Mouse (Mus musculus) granulocyte monocyte progenitor cell, adult 5-6 weeks (primary cell): ENCODE data around the gene Tada2a. TPM values are rescaled to one million over a fixed set of nuclear protein-coding genes. Genes with fewer than 3 reads are reported as not detected.

Experiments used
- ATAC-seq: replicated peaks from 2 replicates; pipeline ENCODE4 v1.8.0; 2016; ENCODE audit warnings: mild to moderate bottlenecking, moderate TSS enrichment, inconsistent platforms; ENCODE audit not compliant: poor library complexity, severe bottlenecking
- total RNA-seq, 2 experiments: library from RNA; stranded (forward) in 1 of 2; stranded (reverse) in 1 of 2; fragments of 200-712, 200-1000 nt in 1 of 2; fragments of >200 nt in 1 of 2; fragmentation: Nextera tagmentation in 1 of 2; gene quantifications; 2 replicates each; pipeline ENCODE4 v1.2.3; 2014 to 2017

The Tada2a gene
- total RNA-seq, 2 experiments from 2014 or later = 22.2 to 27.1 TPM

DNA sequence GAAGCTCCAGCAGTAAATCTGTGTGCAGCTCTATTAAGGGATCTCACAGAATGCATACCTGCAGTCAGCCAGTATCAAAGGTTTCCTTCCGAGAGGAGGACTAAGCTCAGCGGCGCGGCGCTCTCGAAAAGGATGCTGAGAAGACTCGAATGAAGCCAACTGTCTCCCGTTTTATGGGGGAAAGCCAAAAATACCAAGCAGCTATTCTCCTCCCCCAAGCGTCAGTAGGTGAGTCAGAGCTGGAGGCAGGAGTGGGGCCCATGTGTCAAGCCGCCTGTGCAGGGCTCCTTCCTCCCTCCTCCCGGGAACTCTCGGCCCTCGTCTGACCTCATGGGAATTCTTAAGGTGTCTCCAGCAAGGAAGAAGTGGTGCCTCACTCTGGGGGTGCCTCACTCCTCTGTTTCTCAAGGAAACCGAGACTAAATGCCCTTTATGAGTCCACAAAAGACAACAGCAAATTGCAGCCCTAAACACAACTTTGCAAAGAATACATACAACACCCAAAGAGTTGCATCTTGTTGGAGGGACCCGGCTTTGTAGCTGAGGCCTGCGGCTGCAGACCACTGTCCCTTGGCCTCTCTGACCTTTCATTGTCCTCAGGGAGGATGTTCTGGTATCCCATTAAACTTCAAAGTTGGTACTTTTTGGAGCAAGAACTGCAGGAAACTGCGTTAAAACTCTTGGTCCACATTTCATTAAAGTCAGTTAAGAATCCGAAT is 62.3 kb downstream of the Tada2a start:
- ATAC-seq = no peak

DNA sequence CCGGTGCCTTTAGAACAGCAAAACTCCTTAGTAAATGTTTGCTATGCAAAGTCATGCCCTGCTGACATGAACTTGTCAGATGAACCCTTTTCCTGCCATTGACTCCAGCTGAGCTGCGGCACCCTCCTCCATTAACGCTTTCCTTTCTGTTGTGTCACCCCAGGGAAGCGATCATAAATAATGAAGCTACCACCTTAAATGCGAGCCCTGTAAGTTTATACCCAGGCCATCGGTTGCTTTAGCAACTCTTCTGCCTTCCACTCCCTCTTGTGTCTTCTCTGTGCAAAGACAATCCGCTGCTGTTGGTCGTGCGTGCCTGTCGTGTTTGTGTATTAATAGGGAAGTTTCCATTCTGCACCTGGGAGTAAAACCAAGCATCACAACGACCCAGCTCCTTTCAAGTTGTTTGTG is 63.3 kb downstream of the Tada2a start:
- ATAC-seq = peak; percentile 23; the same call in 1 of the 2 replicates

DNA sequence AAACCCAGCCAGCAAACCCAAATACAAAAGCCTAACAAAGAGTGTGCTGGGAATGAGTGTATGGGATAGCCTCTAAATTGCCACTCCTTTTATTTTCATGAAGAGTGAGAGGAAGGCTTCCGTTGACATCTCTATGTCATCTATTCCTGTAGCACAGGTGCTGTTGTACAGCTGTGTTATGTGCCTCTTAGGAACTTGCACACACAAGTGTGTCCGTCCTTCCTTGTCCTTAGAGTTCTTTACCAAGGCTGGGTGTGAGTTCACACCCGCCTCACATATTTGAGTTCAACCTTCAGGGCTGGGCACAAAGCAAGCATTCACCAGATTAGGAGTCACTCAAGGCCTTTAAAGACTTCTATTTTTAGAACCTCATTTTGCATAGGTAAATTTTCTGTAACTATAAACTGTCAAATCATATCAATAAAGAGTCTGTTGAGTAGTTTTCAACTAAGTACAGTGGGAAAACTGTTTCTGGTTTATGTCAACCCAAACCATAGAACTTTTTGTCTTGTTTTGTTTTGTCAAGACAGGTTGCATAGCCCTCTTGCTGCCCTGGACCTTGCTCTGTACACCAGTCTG is 65.7 kb downstream of the Tada2a start:
- no peak for ATAC-seq

DNA sequence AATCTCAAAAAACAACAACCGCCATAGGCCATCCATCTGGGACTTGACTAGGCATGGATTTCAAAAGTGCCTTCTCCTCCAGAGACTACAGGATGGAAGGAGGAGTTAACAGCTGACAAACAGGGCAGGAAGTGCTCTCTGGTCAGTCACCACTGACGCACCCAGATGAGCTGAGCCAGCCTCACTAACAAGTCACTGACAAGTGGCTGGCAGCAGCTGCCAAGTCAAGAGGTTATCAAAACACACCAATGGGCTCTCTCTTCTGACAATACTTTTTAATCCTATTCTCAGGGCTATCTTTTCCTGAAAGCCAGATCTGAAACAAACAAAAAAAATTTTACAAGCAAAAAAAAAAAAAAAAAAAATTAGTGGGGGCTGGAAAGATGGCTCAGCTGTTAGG is 66.6 kb downstream of the Tada2a start:
- ATAC-seq = no peak

DNA sequence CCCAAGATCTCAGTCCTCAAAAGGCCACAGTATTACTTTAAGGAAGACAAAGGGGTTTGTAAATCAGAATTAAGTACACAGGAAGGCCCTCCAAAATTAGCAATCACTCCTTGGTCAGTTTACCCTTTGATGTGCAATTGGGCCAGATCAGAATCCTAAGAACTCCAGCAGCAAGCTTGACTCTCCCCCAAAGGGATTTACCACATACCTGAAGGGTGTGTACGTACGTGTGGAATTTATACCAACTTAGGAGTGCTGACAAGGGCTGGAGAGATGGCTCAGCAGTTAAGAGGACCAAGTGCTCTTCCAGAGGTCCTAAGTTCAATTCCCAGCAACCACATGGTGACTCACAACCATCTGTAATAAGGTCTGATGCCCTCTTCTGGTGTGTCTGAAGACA is 67.5 kb downstream of the Tada2a start:
- no peak for ATAC-seq

DNA sequence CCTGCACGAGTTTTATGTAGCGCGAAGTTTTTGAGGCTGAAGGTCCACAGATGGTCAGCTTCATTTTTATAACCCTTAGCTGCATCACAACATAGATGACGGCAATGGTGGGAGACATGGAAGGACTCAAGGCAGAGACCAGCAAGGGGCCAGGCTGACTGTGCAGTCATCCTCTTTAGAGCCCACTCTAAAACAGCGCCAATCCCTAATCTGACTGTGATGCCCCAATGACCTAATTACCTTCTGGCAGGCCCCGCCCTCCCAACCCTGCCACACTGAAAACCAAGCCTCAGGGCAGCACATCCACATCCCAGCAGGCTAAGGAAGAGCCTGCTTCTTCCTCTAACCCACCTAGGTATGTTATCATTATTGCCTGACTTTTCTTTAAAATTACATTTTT is 68.8 kb downstream of the Tada2a start:
- ATAC-seq = no peak

DNA sequence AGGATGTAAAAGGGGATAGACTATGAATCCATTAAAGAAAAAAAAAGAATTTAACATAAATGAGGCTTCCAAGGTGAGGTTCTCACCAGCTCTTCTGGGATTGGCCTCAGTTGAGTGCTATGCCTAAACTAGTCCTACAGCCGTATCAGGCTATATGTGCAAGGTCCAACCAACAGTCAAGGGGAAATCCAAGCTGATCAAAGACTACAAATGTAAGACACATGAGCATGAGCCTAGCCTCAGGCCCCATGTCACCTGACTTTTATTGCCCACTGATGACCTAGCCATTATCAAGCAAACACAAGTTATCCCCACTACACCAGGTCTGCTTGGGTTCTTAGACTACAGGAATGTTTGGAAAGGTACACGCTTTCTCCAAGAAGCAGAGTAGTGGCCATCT is 69.6 kb downstream of the Tada2a start:
- no peak for ATAC-seq

DNA sequence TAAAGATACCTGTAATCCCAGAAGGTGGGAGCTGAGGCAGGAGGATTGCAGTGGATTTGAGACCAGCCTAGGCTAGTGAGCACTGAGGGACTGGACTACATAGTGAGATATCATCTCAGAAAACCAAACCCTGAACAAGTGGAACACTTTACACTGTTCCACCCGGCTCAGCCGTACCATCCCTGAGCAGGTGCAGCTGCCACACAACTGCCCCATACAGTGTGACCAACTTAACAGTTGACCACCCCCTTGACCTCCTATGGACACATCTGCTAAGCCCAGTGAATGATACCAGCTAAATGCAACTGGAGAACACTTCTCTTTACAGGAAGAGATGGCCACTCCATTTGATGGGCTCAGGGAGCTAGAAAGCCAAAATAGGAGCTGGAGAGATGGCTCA is 72.0 kb downstream of the Tada2a start:
- no peak for ATAC-seq

DNA sequence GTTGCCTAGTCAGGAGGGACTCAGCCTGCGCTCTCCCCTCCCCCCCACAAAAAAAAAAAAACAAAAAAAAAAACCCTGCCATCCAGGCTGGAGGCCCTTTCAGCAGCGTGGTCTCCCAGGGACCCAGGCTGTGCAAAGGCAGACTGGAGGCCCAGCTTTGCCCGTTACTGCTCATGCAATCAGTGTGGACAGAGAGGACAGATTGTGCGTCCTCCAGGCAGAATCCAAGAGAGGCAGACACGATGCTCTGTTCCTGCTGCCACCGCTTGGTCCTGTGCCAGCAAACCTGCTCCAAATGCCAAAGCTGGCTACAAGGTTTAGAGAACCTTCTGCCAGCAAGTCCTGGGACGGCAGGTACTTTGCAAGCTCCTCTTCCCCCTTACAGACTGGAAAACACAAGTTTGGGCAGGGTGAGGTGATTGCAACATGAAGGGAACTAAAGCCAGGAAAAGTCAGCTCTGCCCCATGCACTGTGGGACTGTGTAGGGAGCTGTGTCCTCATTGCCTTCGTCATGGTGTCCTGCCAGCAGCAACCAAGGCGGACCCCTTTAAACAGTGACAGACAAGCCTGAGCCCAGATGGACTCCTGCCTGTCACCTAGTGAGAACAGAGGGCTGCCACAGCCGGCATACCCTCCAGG is 75.8 kb downstream of the Tada2a start:
- ATAC-seq = no peak

DNA sequence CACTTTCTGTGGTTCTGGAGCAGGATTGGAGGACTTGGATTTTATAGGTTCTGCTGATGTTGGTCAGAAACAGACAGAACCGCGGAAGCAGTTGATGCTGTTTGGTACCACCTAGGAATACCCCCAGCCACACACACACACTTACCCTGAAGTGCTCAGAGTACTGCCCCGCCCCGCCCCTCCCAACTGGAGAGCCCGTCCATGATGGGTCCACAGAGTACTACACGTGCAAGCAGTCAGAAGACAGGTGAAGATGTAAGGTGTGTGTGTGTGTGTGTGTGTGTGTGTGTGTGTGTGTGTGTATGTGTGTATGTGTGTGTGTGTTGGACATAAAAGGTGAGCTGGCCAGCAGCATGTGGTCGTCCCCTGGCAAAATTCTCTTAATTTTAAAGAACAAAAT is 76.3 kb downstream of the Tada2a start:
- ATAC-seq = no peak

DNA sequence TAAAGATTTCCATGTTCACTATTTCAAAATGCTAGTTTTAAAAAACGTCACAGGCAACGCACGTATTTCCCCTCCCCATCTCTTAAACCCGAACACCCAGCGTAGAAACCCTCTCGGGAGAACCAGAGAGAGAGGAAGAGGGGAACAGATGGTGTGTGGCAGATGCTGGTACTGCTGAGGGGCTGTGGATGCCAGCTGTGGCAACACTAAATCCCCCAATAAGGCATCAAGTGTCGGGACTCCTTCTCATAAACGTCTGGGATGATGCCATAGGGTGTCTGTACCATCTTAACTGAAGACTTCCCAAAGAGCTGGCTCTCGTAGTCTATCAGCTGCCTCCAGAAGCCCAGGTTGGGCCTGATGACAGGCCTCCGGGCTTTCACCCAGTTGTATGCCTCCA is 81.0 kb downstream of the Tada2a start:
- no peak for ATAC-seq

DNA sequence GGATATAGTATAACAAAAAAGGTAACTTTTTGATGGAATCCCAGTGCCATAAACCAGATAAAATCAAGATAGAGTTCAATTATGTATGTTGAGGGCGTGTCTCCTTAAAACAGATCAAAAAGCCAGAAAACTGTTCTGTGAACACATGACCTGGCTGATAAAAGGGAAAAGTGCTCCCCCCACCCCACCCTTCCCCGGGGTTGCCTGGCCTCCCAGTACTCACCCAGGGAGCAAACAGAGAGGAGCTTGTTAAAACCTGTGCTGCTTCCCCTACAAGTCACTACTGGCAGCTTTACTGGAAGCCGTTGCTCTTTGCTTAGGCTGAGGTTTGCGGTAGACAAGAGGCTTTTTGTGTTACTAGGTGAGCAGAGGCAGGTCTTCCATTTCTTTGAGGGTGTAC is 82.1 kb downstream of the Tada2a start:
- no peak for ATAC-seq

DNA sequence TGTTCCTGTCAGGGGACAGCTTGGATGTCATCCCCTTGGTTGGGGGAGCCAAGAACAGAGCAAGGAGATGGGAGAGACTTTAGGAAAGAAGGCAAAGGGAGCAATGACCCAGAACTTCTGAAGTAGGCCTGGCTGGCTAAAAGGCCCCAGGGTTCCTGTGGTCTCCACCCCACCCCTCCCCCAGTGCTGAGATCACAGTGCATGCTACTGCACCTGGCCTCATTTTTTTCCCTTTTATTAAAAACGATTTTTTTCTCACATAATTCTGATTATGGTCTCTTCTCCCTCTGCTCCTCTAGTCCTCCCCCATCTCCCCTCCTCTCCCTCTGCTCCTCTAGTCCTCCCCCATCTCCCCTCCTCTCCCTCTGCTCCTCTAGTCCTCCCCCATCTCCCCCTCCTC is 84.4 kb downstream of the Tada2a start:
- ATAC-seq = no peak

DNA sequence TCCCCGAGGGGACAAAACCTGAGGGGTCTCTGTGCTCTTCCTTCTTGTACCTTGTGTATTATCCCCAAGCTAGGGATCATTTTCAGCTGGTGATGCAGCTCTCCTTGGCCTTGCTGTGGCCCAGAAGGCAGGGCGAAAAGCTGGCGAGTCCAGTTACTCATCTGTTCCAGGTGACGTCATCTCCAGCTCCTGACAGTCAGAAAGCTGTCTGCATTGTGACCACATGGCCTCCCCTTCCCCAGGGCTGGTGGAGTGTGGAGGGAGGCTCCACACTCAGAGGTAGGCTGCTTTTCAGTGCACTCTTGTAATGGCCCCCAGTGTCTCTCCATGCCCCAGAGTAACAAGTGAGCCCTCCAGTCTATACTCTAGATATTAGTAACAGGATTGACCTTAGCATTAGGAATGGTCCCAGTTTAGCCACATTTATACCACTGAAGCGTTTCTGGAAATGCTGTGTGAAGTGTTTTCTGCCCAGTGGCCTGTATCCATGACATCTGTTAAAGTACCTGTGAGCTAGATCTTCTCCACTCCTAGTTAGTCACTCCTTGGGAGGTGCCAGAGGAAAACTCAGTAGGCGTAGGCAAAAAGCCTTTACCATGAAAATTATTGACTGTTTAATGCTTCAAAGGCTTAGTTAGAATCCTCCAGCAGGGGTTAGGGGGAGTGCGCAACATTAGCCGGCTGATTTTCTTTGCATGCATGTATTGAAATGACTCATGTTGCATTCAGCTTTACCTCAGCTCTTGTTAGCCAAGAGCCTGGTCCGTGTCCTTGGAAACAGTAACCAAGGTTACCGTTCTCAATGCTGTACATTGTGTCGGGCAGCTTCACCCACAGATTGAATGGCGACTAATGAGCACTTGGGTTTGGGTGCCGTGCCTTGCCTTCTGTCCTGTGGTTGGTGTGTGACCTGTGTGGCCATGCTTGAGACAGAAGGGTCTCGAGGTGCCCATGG is 86.3 kb downstream of the Tada2a start:
- no peak for ATAC-seq

DNA sequence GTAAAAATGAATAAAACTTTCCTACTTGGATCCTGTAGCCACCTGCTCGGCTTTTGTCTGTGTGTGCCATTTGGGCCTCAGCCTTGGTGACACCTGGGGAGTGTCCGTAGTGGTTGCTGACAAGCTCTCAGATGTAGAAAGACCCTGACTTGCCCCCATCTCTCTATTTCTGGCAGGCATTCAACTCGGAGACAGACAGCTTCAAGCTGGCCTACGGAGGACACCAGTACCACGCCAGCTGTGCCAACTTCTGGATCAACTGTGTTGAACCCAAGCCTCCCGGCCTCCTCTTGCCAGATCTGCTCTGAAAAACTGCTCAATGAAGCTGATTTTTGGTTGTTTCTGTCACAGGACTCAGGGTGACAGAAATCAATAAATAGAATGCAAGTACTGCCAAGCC is 88.8 kb downstream of the Tada2a start:
- no peak for ATAC-seq

DNA sequence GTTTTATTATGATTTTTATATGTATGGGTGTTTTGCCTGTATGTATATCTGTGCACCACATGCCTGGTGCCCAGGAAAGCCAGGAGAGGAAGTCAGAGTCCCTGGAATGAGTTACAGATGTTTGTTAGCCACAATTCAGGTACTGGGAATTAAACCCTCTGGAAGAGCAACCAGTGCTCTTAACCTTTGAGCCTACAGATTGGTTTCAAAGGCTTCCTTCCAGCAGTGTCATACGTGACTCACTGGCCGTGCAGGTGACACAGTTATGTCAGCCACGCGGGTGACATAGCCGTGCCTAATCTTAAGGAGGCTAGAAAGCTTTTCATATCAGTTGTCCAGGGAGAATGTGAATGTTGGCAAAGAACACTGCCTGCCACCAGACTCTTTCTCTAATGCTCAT is 95.7 kb downstream of the Tada2a start:
- no peak for ATAC-seq

DNA sequence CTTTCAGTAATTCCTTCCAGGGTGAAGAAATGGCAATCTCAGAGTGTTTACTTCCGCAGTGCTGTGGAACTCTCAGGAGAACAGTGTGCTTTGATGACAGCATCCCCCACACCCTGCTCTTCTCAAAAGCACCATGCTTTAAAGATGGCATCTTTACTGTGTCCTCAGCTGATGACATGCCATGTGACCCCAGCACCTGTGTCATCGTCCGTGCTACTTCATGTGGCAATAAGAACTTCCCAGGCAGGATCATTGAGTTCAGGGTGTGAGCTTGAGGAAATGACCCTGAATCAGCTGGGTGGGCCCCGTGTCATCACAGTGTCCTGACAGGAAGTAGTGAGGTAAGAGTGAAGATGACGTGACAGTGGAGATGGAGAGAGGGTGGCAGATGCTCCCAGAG is 96.8 kb downstream of the Tada2a start:
- ATAC-seq = peak; percentile 48

DNA sequence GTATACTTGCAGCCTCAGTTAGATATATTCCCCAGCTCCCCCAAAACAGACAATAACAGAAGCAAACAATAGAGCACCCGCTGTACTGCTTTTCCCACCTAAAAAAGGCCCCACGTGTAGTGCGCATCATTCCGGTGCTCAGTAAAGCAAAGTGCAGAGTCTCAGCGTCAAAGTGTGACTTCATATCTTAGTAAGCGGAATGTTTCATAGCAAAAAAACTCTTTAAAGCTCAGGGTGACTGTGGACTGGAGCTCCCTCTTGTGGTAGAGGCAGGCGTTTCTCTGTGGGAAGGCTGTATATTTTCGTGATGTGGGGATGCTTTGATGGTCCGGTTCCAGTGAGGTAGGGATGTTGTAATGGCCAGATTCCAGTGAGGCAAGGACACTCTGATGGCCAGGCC is 97.4 kb downstream of the Tada2a start:
- ATAC-seq = no peak
